Mouse (Mus musculus): Measurements from ENCODE around the gene Tktl1. TPM values are rescaled to one million over a fixed set of nuclear protein-coding genes. Genes with fewer than 3 reads are reported as not detected.

The Tktl1 gene
- polyA plus RNA-seq, 1 experiment from 2014 or later = not detected

DNA sequence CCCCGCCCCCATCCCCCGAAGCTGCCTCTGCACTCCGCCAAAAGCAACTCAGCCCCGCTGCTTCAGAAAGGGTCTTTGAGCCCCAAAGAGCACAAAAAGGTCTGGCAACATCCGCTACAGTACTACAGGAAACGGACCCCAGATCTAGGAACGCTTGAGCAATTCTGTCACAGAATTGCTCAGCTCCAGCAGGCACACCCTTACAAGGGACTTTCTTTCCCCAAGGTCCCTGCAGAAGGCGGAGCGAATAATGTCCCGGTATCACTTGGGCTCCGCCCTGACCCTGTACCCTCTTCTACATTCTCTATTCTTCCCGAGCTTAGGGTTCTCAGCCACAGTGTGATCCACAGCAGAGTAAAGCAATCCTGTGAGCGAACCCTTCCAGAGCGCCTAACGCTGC, 69.6 kb downstream of the Tktl1 start:
- H3K4me2 ChIP-seq (ENCODE audit: low read depth, low read length) = peak overlapping the region; percentile 33
- ATAC-seq (replicated peaks; ENCODE audit: insufficient number of reproducible peaks, low FRiP score, low TSS enrichment, low read depth) (peak; percentile 35), DNase-seq (ENCODE audit: low spot score) (no peak)
- H3K9ac ChIP-seq (replicated peaks; ENCODE audit: low read length) = peak overlapping the region; percentile 51
- peak overlapping the region; percentile 60 for H3K4me3 ChIP-seq (ENCODE audit: low read depth, low read length)
- 18% methylated on average over 13 of the region's 15 CpGs for WGBS
- peak overlapping the region; percentile 59; the same call in 1 of the 2 replicates for H3K27ac ChIP-seq (replicated peaks; ENCODE audit: low read depth, low read length)
- H3K27me3 ChIP-seq (ENCODE audit: control insufficient read depth, insufficient read depth, low read length) = no peaks in the 10 kb centered on the region
- H3K9me3 ChIP-seq (replicated peaks; ENCODE audit: control insufficient read depth, low read length) = no peaks in the 10 kb centered on the region
- H3K4me1 ChIP-seq (ENCODE audit: control insufficient read depth, insufficient read depth, low read length) = no peaks in the 10 kb centered on the region
- H3K36me3 ChIP-seq (replicated peaks; ENCODE audit: control insufficient read depth, insufficient read depth, low read depth, low read length) = no peaks in the 10 kb centered on the region; the same call in 1 of the 2 replicates

DNA sequence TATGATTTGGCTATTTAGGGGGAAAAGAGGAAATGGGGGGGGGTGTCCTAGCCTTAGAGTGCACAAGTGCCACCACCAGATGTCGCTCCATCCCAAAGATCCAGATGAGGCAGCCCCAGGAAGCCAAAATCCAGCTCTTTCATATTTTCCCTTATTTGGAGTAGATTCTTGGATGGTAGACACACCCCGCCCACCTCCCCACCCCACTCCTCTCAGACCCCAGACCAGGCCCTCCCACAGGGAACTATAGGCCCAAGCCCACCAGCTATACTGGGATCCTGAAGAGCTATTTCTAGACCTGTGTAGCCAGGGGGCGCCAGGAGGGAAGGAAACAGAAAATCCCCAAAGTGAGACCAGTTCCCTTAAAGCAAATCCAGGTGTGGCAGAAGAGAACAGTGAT, 71.6 kb downstream of the Tktl1 start:
- no peak overlapping the region for H3K4me2 ChIP-seq (ENCODE audit: low read depth, low read length)

DNA sequence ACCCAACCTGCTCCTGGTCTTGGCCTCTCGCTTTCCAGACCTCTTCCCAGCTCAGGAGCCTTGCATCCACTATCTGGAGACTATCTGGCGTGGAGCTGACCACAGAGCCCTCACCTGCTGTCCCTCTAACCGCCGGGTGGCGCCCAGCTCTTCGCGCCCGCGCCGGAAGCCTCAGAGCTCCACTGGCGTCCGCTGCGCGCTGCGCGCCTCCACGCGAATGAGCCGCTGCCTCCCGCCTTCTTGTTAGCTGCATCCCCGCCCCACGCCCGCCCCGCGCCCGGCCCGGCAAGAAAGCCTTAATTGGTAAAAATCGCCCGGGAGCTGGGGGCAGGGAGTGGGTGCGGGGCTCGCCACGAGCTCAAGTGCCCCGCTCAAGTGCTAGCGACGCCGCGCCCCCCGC, 72.6 kb downstream of the Tktl1 start, which contains the start of gene Flna:
Gene Flna (minus strand): TSS at position 206 of the 400 bp plus-strand sequence.
- no peaks in the 10 kb centered on the region for H3K36me3 ChIP-seq (replicated peaks; ENCODE audit: control insufficient read depth, insufficient read depth, low read depth, low read length)
- no peak within 1 kb of the TSS for H3K27ac ChIP-seq (replicated peaks; ENCODE audit: low read depth, low read length)
- peak within 1 kb of the TSS; percentile 33 for H3K4me3 ChIP-seq (ENCODE audit: low read depth, low read length)
- 13% methylated on average over 38 of the region's 38 CpGs for WGBS
- no peaks in the 10 kb centered on the region for H3K9me3 ChIP-seq (replicated peaks; ENCODE audit: control insufficient read depth, low read length)
- H3K27me3 ChIP-seq (ENCODE audit: control insufficient read depth, insufficient read depth, low read length) = no peaks in the 10 kb centered on the region
- peak; percentile 61 for DNase-seq (ENCODE audit: low spot score)
- no peaks in the 10 kb centered on the region for H3K4me1 ChIP-seq (ENCODE audit: control insufficient read depth, insufficient read depth, low read length)
- peak within 1 kb of the TSS; percentile 64 for H3K4me2 ChIP-seq (ENCODE audit: low read depth, low read length)
- ATAC-seq (replicated peaks; ENCODE audit: insufficient number of reproducible peaks, low FRiP score, low TSS enrichment, low read depth) = no peak
- peak within 1 kb of the TSS; percentile 51 for H3K9ac ChIP-seq (replicated peaks; ENCODE audit: low read length)

More for the DNA sequence above, 71.6 kb downstream of the Tktl1 start:
- H3K9me3 ChIP-seq (replicated peaks; ENCODE audit: control insufficient read depth, low read length) = no peaks in the 10 kb centered on the region
- 2% methylated on average over 3 of the region's 3 CpGs for WGBS
- no peaks in the 10 kb centered on the region for H3K27me3 ChIP-seq (ENCODE audit: control insufficient read depth, insufficient read depth, low read length)
- no peaks in the 10 kb centered on the region for H3K36me3 ChIP-seq (replicated peaks; ENCODE audit: control insufficient read depth, insufficient read depth, low read depth, low read length)
- no peak overlapping the region for H3K4me3 ChIP-seq (ENCODE audit: low read depth, low read length)
- no peak overlapping the region for H3K9ac ChIP-seq (replicated peaks; ENCODE audit: low read length)
- no peak for ATAC-seq (replicated peaks; ENCODE audit: insufficient number of reproducible peaks, low FRiP score, low TSS enrichment, low read depth)
- H3K27ac ChIP-seq (replicated peaks; ENCODE audit: low read depth, low read length) = no peak overlapping the region
- peak; percentile 83 for DNase-seq (ENCODE audit: low spot score)
- H3K4me1 ChIP-seq (ENCODE audit: control insufficient read depth, insufficient read depth, low read length) = no peaks in the 10 kb centered on the region

DNA sequence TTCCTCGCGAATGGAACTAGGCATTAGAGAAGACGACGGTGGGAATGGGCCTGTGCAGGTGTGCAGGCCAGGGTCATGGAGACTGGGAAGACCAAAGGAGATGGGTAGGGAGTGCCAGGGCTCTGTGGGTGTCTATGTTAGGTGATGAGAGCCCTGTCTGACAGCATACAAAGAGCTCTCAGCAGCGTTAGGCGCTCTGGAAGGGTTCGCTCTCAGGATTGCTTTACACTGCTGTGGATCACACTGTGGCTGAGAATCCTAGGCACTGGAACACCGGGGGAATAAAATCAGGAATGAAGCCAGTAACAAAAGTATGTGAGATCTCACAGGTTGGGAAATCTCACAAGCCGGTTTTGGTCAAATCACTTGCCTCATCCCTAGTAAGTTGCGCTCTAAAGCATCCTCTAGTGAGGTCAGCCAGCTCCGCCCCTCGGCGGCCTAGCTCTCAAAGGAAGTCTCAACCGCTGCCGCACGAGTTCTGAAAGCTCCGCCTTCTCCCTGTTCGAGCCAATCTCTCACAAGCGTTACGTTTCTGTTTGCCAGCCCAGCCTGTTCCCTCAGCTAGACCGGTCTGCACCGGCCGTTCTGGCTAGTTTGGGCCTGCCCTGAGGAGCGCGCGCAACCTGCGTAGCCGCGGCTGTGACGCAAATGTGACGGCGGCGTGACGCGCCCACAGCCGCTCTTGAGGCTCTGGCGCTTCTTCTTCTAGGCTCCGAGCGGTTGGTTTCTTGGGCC, 77.3 kb downstream of the Tktl1 start, which contains the start of gene Emd:
Gene Emd (plus strand): TSS at position 535 of the 735 bp plus-strand sequence.
- no peaks in the 10 kb centered on the region for H3K36me3 ChIP-seq (replicated peaks; ENCODE audit: control insufficient read depth, insufficient read depth, low read depth, low read length)
- peak within 1 kb of the TSS; percentile 55 for H3K4me2 ChIP-seq (ENCODE audit: low read depth, low read length)
- ATAC-seq (replicated peaks; ENCODE audit: insufficient number of reproducible peaks, low FRiP score, low TSS enrichment, low read depth) (peak; percentile 99), DNase-seq (ENCODE audit: low spot score) (peak; percentile 91)
- H3K27me3 ChIP-seq (ENCODE audit: control insufficient read depth, insufficient read depth, low read length) = no peaks in the 10 kb centered on the region
- 24% methylated on average over 39 of the region's 39 CpGs for WGBS
- peak within 1 kb of the TSS; percentile 68 for H3K9ac ChIP-seq (replicated peaks; ENCODE audit: low read length)
- peak within 1 kb of the TSS; percentile 38; the same call in 1 of the 2 replicates for H3K27ac ChIP-seq (replicated peaks; ENCODE audit: low read depth, low read length)
- H3K4me1 ChIP-seq (ENCODE audit: control insufficient read depth, insufficient read depth, low read length) = no peaks in the 10 kb centered on the region
- H3K9me3 ChIP-seq (replicated peaks; ENCODE audit: control insufficient read depth, low read length) = no peaks in the 10 kb centered on the region
- H3K4me3 ChIP-seq (ENCODE audit: low read depth, low read length) = peak within 1 kb of the TSS; percentile 60

DNA sequence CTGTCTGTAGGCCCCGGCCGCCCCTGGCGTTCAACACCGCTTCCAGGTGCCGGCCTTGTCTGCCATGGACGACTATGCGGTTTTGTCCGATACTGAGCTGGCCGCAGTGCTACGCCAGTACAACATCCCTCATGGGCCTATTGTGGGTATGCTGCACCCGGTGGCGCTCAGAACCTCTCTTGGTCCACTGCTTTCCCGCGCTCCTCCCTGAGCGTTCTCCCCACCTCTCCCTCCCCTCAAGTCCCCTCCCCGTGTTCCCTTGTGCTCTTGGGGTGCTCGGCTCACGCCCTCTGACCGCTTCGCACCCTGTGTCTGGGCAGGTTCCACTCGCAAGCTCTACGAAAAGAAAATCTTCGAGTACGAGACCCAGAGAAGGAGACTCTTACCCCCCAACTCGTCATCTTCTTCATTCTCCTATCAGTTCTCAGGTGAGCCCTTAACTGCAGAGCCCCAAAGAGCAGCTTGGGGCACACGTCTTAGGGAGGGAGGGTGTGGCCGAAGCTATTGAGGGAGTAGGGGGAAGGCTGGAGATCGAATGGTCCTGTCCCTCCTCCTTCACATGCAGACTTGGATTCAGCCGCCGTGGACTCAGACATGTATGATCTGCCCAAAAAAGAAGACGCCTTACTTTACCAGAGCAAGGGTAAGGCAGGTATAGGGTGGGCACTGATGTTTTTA, 78.0 kb downstream of the Tktl1 start:
- ATAC-seq (replicated peaks; ENCODE audit: insufficient number of reproducible peaks, low FRiP score, low TSS enrichment, low read depth) (peak; percentile 66; the same call in 1 of the 2 replicates), DNase-seq (ENCODE audit: low spot score) (no peak)
- Histone ChIP-seq H3K27me3 (ENCODE audit: control insufficient read depth, insufficient read depth, low read length) (no peaks in the 10 kb centered on the region), H3K4me2 (ENCODE audit: low read depth, low read length) (peak overlapping the region; percentile 55), H3K27ac (replicated peaks; ENCODE audit: low read depth, low read length) (peak overlapping the region; percentile 38; the same call in 1 of the 2 replicates), H3K4me3 (ENCODE audit: low read depth, low read length) (peak overlapping the region; percentile 60), H3K9ac (replicated peaks; ENCODE audit: low read length) (peak overlapping the region; percentile 68), H3K4me1 (ENCODE audit: control insufficient read depth, insufficient read depth, low read length) (no peaks in the 10 kb centered on the region), H3K9me3 (replicated peaks; ENCODE audit: control insufficient read depth, low read length) (no peaks in the 10 kb centered on the region), H3K36me3 (replicated peaks; ENCODE audit: control insufficient read depth, insufficient read depth, low read depth, low read length) (no peaks in the 10 kb centered on the region)
- WGBS = 20% methylated on average over 28 of the region's 31 CpGs

DNA sequence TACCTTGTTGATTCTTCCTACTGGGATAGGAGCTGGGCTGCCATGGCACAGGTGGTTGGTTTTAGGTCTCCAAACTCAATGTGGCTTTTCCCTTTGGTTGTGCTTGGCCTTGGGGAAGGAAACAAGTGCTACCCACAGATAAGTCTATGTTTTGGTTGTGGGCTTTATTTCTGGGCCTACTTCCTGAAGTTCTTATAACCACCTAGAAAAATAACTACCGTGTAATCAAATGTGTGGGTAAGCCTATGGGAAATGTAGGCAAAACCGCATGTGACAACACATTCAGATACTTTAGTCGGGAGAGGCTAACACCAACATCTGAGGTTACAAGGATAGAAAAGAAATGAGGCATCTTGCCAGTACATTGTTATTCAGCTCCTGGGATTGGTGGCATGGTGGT, 80.7 kb downstream of the Tktl1 start:
- H3K9ac ChIP-seq (replicated peaks; ENCODE audit: low read length) = no peak overlapping the region
- H3K4me1 ChIP-seq (ENCODE audit: control insufficient read depth, insufficient read depth, low read length) = no peaks in the 10 kb centered on the region
- no peak overlapping the region for H3K27ac ChIP-seq (replicated peaks; ENCODE audit: low read depth, low read length)
- no peaks in the 10 kb centered on the region for H3K27me3 ChIP-seq (ENCODE audit: control insufficient read depth, insufficient read depth, low read length)
- ATAC-seq (replicated peaks; ENCODE audit: insufficient number of reproducible peaks, low FRiP score, low TSS enrichment, low read depth) = no peak
- DNase-seq (ENCODE audit: low spot score) = no peak
- no peak overlapping the region for H3K4me2 ChIP-seq (ENCODE audit: low read depth, low read length)
- no peaks in the 10 kb centered on the region for H3K9me3 ChIP-seq (replicated peaks; ENCODE audit: control insufficient read depth, low read length)
- WGBS = 88% methylated on average over 3 of the region's 3 CpGs
- no peaks in the 10 kb centered on the region for H3K36me3 ChIP-seq (replicated peaks; ENCODE audit: control insufficient read depth, insufficient read depth, low read depth, low read length)
- H3K4me3 ChIP-seq (ENCODE audit: low read depth, low read length) = no peak overlapping the region
